Comparison of ENCODE assay signal across 24 mouse cellular contexts in the genomic region with DNA sequence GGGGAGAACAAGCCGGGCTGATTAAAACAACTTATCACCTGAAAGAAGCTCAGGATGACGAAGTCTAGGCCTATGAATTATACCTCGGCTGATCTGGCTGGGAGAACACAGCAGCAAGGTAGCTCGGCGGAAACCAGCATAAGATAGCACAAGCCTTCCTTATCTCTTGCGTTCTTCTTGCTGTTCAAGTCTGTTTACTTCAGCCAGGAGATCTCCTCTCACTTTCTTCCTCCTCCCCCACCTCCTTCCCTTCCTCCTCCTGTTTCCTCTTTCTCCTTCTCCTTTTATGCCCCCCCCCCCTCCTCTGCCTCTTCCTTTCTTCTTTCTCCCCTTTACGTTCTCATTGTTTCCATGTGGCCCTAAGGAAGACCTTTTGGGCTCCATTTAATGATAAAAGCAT.
DNase-seq lines count a peak whose midpoint lies in the region; ATAC-seq and TF ChIP-seq lines count a peak whose summit lies in the region.
"Had no signal": no experiment of that assay in that cellular context is flagged by ENCODE, and none has a peak within 500 bp of the region (broad histone marks: within the 10 kb centered on the region; RNA-seq: fewer than 3 reads in every experiment).

No protein-coding gene starts in this region.

- H3K27me3 ChIP-seq in liver, embryonic 11.5 days (replicated peaks; ENCODE audit: control insufficient read depth, insufficient read depth, low read length), result no peaks in the 10 kb centered on the region; the same call in 1 of the 2 replicates
- H3K27me3 ChIP-seq in liver, postnatal 0 days (ENCODE audit: insufficient read depth, low read length), result no peaks in the 10 kb centered on the region
- H3K27me3 ChIP-seq in G1E (ENCODE audit: insufficient read depth, low read length) (peaks cover 17% of the 10 kb centered on the region), MEL (ENCODE audit: control insufficient read depth in 1 of 2, insufficient read depth in 2 of 2, low read length in 2 of 2) (no peaks in the 10 kb centered on the region)
- no peaks in the 10 kb centered on the region for H3K27me3 ChIP-seq in midbrain, embryonic 14.5 days (ENCODE audit: control insufficient read depth, insufficient read depth, low read length)
- H3K27me3 ChIP-seq: CH12.LX had no signal

- no peaks in the 10 kb centered on the region for H3K9me3 ChIP-seq in liver, embryonic 11.5 days (ENCODE audit: control insufficient read depth, low read length)
- H3K9me3 ChIP-seq in liver, postnatal 0 days (ENCODE audit: low read length), result no peaks in the 10 kb centered on the region
- H3K9me3 ChIP-seq in G1E (replicated peaks), result no peaks in the 10 kb centered on the region
- H3K9me3 ChIP-seq in MEL (replicated peaks; ENCODE audit: insufficient read depth, low read length), result no peaks in the 10 kb centered on the region
- no peaks in the 10 kb centered on the region; the same call in 1 of the 2 replicates for H3K9me3 ChIP-seq in midbrain, embryonic 14.5 days (ENCODE audit: control insufficient read depth, low read length)

- no peaks in the 10 kb centered on the region for H3K79me2 ChIP-seq in MEL (ENCODE audit: control insufficient read depth, insufficient read depth, low read length, poor library complexity)

- peak; percentile 6 for TF ChIP-seq RAD21 in MEL (IDR thresholded peaks at IDR 0.05; ENCODE audit: low read depth, low read length)

- H3K36me3 ChIP-seq in liver, embryonic 11.5 days (ENCODE audit: control insufficient read depth, insufficient read depth, low read length), result no peaks in the 10 kb centered on the region
- no peaks in the 10 kb centered on the region for H3K36me3 ChIP-seq in liver, postnatal 0 days (replicated peaks; ENCODE audit: insufficient read depth, low read length)
- H3K36me3 ChIP-seq in G1E (replicated peaks), result no peaks in the 10 kb centered on the region
- peaks cover 0 to 4% of the 10 kb centered on the region in 2 experiments; a peak in 2 of 4 replicates for H3K36me3 ChIP-seq in MEL (ENCODE audit: control insufficient read depth in 1 of 2, insufficient read depth in 2 of 2, low read length in 2 of 2)
- H3K36me3 ChIP-seq in midbrain, embryonic 14.5 days (ENCODE audit: control insufficient read depth, insufficient read depth, low read length), result no peaks in the 10 kb centered on the region

- no peak for TF ChIP-seq CTCF in liver, postnatal 0 days (IDR thresholded peaks at IDR 0.05; ENCODE audit: low read depth)
- TF ChIP-seq CTCF in G1E (IDR thresholded peaks at IDR 0.05; ENCODE audit: low read depth, low read length) (no peak), MEL (IDR thresholded peaks at IDR 0.05 in 2 of 3, conservative IDR thresholded peaks at IDR 0.05 in 1 of 3; ENCODE audit: control insufficient read depth in 1 of 3, insufficient read depth in 1 of 3, low read depth in 2 of 3, low read length in 3 of 3, poor library complexity in 1 of 3, severe bottlenecking in 1 of 3) (no peak)

- no peak for TF ChIP-seq POLR2A in MEL (IDR thresholded peaks at IDR 0.05; ENCODE audit: control insufficient read depth in 1 of 2, insufficient read depth in 1 of 2, low read depth in 1 of 2, low read length in 2 of 2, poor library complexity in 1 of 2)

- H3K4me1 ChIP-seq in liver, embryonic 11.5 days (replicated peaks; ENCODE audit: control insufficient read depth, insufficient read depth, low read length), result no peaks in the 10 kb centered on the region
- no peaks in the 10 kb centered on the region for H3K4me1 ChIP-seq in liver, postnatal 0 days (ENCODE audit: insufficient read depth)
- peaks cover 7% of the 10 kb centered on the region for H3K4me1 ChIP-seq in G1E (ENCODE audit: insufficient read depth, low read depth, low read length)
- H3K4me1 ChIP-seq in MEL (ENCODE audit: control insufficient read depth in 1 of 2, insufficient read depth in 2 of 2, low read length in 2 of 2), result peaks cover 0 to 5% of the 10 kb centered on the region in 2 experiments; a peak in 2 of 4 replicates
- no peaks in the 10 kb centered on the region for H3K4me1 ChIP-seq in midbrain, embryonic 14.5 days (ENCODE audit: control insufficient read depth, insufficient read depth, low read length)

- H3K4me2 ChIP-seq in liver, embryonic 11.5 days, result no peak overlapping the region
- H3K4me2 ChIP-seq in liver, postnatal 0 days (ENCODE audit: low read depth, low read length), result no peak overlapping the region
- H3K4me2 ChIP-seq in midbrain, embryonic 14.5 days (ENCODE audit: low read length), result no peak overlapping the region

- no peak for DNase-seq in liver, embryonic 11.5 days (ENCODE audit: low spot score)
- DNase-seq in liver, postnatal 0 days, result no peak
- no peak for DNase-seq in G1E (ENCODE audit: low spot score)
- peak; percentile 85 for DNase-seq in MEL (ENCODE audit: low read depth, low spot score)
- peak; percentile 76 for DNase-seq in MEL-GATA-1-ER (ENCODE audit: extremely low read depth, low read depth)
- DNase-seq in urinary bladder, postnatal 25 days (ENCODE audit: low spot score), result no peak
- no peak for DNase-seq in midbrain, embryonic 14.5 days
- no peak for DNase-seq in right cerebral cortex, postnatal 25 days
- DNase-seq: adrenal gland, adult 2 months; adrenal gland, adult 8-10 months; adrenal gland, postnatal 10 days; adrenal gland, postnatal 14 days; adrenal gland, postnatal 25 days; adrenal gland, postnatal 36 days; B cell, adult 2 months; cerebellum, adult 11 months; cerebellum, adult 11-12 months; cerebellum, adult 18-20 months; cerebellum, adult 2 months; cerebellum, adult 8-10 months had no signal

- 0 out of 2 replicates have a peak, but pooled peaks have one; percentile 10 for ATAC-seq in liver, embryonic 11.5 days (replicated peaks; ENCODE audit: low FRiP score)
- no peak for ATAC-seq in liver, postnatal 0 days
- peak; percentile 28 for ATAC-seq in G1E (ENCODE audit: extremely low read depth, insufficient number of reproducible peaks, low FRiP score, poor library complexity, severe bottlenecking)
- no peak for ATAC-seq in midbrain, embryonic 14.5 days (ENCODE audit: low FRiP score, low TSS enrichment)
- ATAC-seq: activated CD4-positive, CD25-positive, alpha-beta regulatory T cell, adult 4 months; CD4-positive, CD25-positive, alpha-beta regulatory T cell, adult 4 months; Patski had no signal

- no peak overlapping the region for H3K27ac ChIP-seq in liver, embryonic 11.5 days (ENCODE audit: low read depth, low read length)
- H3K27ac ChIP-seq in liver, postnatal 0 days (ENCODE audit: low read depth), result no peak overlapping the region
- H3K27ac ChIP-seq in MEL (ENCODE audit: control insufficient read depth, low read depth, low read length), result peak overlapping the region; percentile 8; the same call in 1 of the 2 replicates
- no peak overlapping the region for H3K27ac ChIP-seq in midbrain, embryonic 14.5 days (replicated peaks; ENCODE audit: low read depth, low read length)

- no peak overlapping the region for H3K4me3 ChIP-seq in liver, embryonic 11.5 days (ENCODE audit: low read depth, low read length)
- no peak overlapping the region for H3K4me3 ChIP-seq in liver, postnatal 0 days (ENCODE audit: low read depth, low read length)
- H3K4me3 ChIP-seq in G1E (ENCODE audit: low read depth, low read length) (no peak overlapping the region), MEL (ENCODE audit: control insufficient read depth in 1 of 2, insufficient read depth in 1 of 2, low read depth in 2 of 2, low read length in 2 of 2) (peak overlapping the region; percentile 1 to 14; a peak in 2 of 4 replicates)
- H3K4me3 ChIP-seq in midbrain, embryonic 14.5 days (replicated peaks; ENCODE audit: low read depth, low read length), result no peak overlapping the region

- 22% methylated on average over 7 of the region's 7 CpGs for WGBS in liver, embryonic 11.5 days
- WGBS in liver, postnatal 0 days (ENCODE audit: insufficient replicate concordance), result 38% methylated on average over 7 of the region's 7 CpGs
- WGBS in midbrain, embryonic 14.5 days, result 88% methylated on average over 7 of the region's 7 CpGs

- TF ChIP-seq EP300 in liver, postnatal 0 days (IDR thresholded peaks at IDR 0.05; ENCODE audit: low read depth), result no peak
- peak; percentile 84 to 93 for TF ChIP-seq EP300 in MEL (IDR thresholded peaks at IDR 0.05; ENCODE audit: low read depth in 1 of 2, low read length in 2 of 2)

- H3K9ac ChIP-seq in liver, embryonic 11.5 days (ENCODE audit: low read depth, low read length), result no peak overlapping the region
- no peak overlapping the region for H3K9ac ChIP-seq in liver, postnatal 0 days (replicated peaks)
- H3K9ac ChIP-seq in MEL (ENCODE audit: control insufficient read depth, low read depth, low read length, poor library complexity, severe bottlenecking), result no peak overlapping the region
- no peak overlapping the region for H3K9ac ChIP-seq in midbrain, embryonic 14.5 days (replicated peaks; ENCODE audit: low read length)

TF ChIP-seq in MEL, 35 proteins besides CTCF, POLR2A, EP300 and RAD21 (continues in another document):
- TF ChIP-seq MYB (IDR thresholded peaks at IDR 0.05; ENCODE audit: low read depth, low read length) (no peak), NELFE (IDR thresholded peaks at IDR 0.05; ENCODE audit: low read depth, low read length) (no peak), E2F4 (IDR thresholded peaks at IDR 0.05; ENCODE audit: borderline replicate concordance, low read depth, low read length) (no peak), ETS1 (IDR thresholded peaks at IDR 0.05; ENCODE audit: low read depth, low read length) (peak; percentile 77), MAX (IDR thresholded peaks at IDR 0.05; ENCODE audit: low read length) (0 out of 2 replicates have a peak, but pooled peaks have one; percentile 32), ZKSCAN1 (IDR thresholded peaks at IDR 0.05; ENCODE audit: low read depth, low read length) (no peak), MEF2A (IDR thresholded peaks at IDR 0.05; ENCODE audit: extremely low read depth, insufficient replicate concordance, low read depth, low read length, poor library complexity, severe bottlenecking) (no peak), CHD2 (IDR thresholded peaks at IDR 0.05; ENCODE audit: low read length) (no peak), BHLHE40 (IDR thresholded peaks at IDR 0.05; ENCODE audit: borderline replicate concordance, low read depth, low read length) (0 out of 2 replicates have a peak, but pooled peaks have one; percentile 42), UBTF (IDR thresholded peaks at IDR 0.05; ENCODE audit: borderline replicate concordance, insufficient read depth, low read depth, low read length) (0 out of 2 replicates have a peak, but pooled peaks have one; percentile 33), NRF1 (IDR thresholded peaks at IDR 0.05; ENCODE audit: insufficient read depth, low read depth, low read length, poor library complexity, severe bottlenecking) (no peak), POLR2AphosphoS5 (IDR thresholded peaks at IDR 0.05; ENCODE audit: borderline replicate concordance, low read depth, low read length) (no peak), TBP (IDR thresholded peaks at IDR 0.05; ENCODE audit: low read depth, low read length) (peak; percentile 65; the same call in 1 of the 2 replicates), MAZ (IDR thresholded peaks at IDR 0.05; ENCODE audit: low read depth, low read length) (peak; percentile 88), MXI1 (IDR thresholded peaks at IDR 0.05; ENCODE audit: low read depth, low read length) (no peak), ELF1 (IDR thresholded peaks at IDR 0.05; ENCODE audit: low read depth, low read length) (peak; percentile 43; the same call in 1 of the 2 replicates)

Comparison
In these comparisons a context has a peak if more than half of its experiments do, and no peak if none do; other contexts are left out.
1. ATAC-seq: peak in liver, embryonic 11.5 days (single experiment) and G1E (single experiment); none in liver, postnatal 0 days (single experiment) and midbrain, embryonic 14.5 days (single experiment).
2. DNase-seq: peak in MEL (single experiment) and MEL-GATA-1-ER (single experiment); none in liver, embryonic 11.5 days (single experiment), liver, postnatal 0 days (single experiment), G1E (single experiment), urinary bladder, postnatal 25 days (single experiment), midbrain, embryonic 14.5 days (single experiment) and right cerebral cortex, postnatal 25 days (single experiment).
3. H3K4me3 ChIP-seq: peak in MEL (2 of 2); none in liver, embryonic 11.5 days (single experiment), liver, postnatal 0 days (single experiment), G1E (single experiment) and midbrain, embryonic 14.5 days (single experiment).